Mouse (Mus musculus) right cerebral cortex, postnatal 14 days (tissue): Measurements from ENCODE around the gene Pip4p1.

Source experiments
- DNase-seq: peaks from one replicate; pipeline ENCODE4 v3.0.0; 2022

Pip4p1 gene

GRCm38 (mm10) chr14:50892541-50893459 is 37.9 kb downstream of the Pip4p1 start:
- DNase-seq, result no peak

- DNase-seq, result no peak
Measured at GRCm38 (mm10) chr14:50892091-50892490, 38.6 kb downstream of the Pip4p1 start.

- no peak for DNase-seq
Measured at GRCm38 (mm10) chr14:50891621-50892020, 39.0 kb downstream of the Pip4p1 start.

GRCm38 (mm10) chr14:50876236-50876950 is 54.3 kb downstream of the Pip4p1 start:
- DNase-seq, result no peak
